Mouse (Mus musculus) MEL (cell line): ENCODE measurements around the gene Pdcl3. TPM values are rescaled to one million over a fixed set of nuclear protein-coding genes. Genes with fewer than 3 reads are reported as not detected.

Experiments
- DNase-seq: peaks from one replicate; pipeline ENCODE4 v3.0.0; 2011; ENCODE audit warnings: low read depth, low spot score
- H3K27ac ChIP-seq: 2 replicates; pipeline ENCODE4 v1.5.1; 2012; ENCODE audit warnings: low read depth, mild to moderate bottlenecking, control low read depth, low read length, moderate library complexity; ENCODE audit not compliant: control insufficient read depth
- H3K27me3 ChIP-seq, 2 experiments: fragments of 150-350 bp in 1 of 2; sonication (generic) in 1 of 2; 2 replicates each; pipeline ENCODE4 v1.6.1; 2012; ENCODE audit warnings: low read length in 2 of 2, mild to moderate bottlenecking in 2 of 2, improper control_type of control experiment in 1 of 2, moderate library complexity in 1 of 2; ENCODE audit not compliant: insufficient read depth in 2 of 2, control insufficient read depth in 1 of 2
- H3K36me3 ChIP-seq, 2 experiments: 2 replicates each; pipeline ENCODE4 v1.6.1; 2012 to 2014; ENCODE audit warnings: low read length in 2 of 2, improper control_type of control experiment in 1 of 2, inconsistent platforms in 1 of 2, mild to moderate bottlenecking in 1 of 2; ENCODE audit not compliant: insufficient read depth in 2 of 2, control insufficient read depth in 1 of 2
- H3K4me1 ChIP-seq, 2 experiments: fragments of 150-350 bp in 1 of 2; sonication (generic) in 1 of 2; 2 replicates each; pipeline ENCODE4 v1.6.1; 2012; ENCODE audit warnings: low read length in 2 of 2, improper control_type of control experiment in 1 of 2, mild to moderate bottlenecking in 1 of 2; ENCODE audit not compliant: insufficient read depth in 2 of 2, control insufficient read depth in 1 of 2
- H3K4me3 ChIP-seq, 2 experiments: fragments of 150-350 bp in 1 of 2; sonication (generic) in 1 of 2; 2 replicates each; pipeline ENCODE4 v1.5.1; 2012; ENCODE audit warnings: low read depth in 2 of 2, low read length in 2 of 2, mild to moderate bottlenecking in 2 of 2, moderate library complexity in 2 of 2, control low read depth in 1 of 2, improper control_type of control experiment in 1 of 2; ENCODE audit not compliant: control insufficient read depth in 1 of 2, insufficient read depth in 1 of 2
- H3K79me2 ChIP-seq: 2 replicates; pipeline ENCODE4 v1.6.1; 2012; ENCODE audit warnings: mild to moderate bottlenecking, low read length, moderate library complexity; ENCODE audit not compliant: control insufficient read depth, poor library complexity, insufficient read depth
- H3K9ac ChIP-seq: 2 replicates; pipeline ENCODE4 v1.6.1; 2012; ENCODE audit warnings: low read depth, mild to moderate bottlenecking, control low read depth, low read length, moderate library complexity; ENCODE audit not compliant: control insufficient read depth, poor library complexity, severe bottlenecking
- H3K9me3 ChIP-seq: fragments of 150-350 bp; sonication (generic); replicated peaks from 2 replicates; pipeline ENCODE4 v1.6.1; 2012; ENCODE audit warnings: mild to moderate bottlenecking, low read length, improper control_type of control experiment, moderate library complexity; ENCODE audit not compliant: insufficient read depth
- E2F4 ChIP-seq: IDR thresholded peaks from 2 replicates; pipeline ENCODE4 v1.6.1; 2011; ENCODE audit warnings: low read depth, low read length, improper control_type of control experiment, borderline replicate concordance
- ELF1 ChIP-seq: IDR thresholded peaks from 2 replicates; pipeline ENCODE4 v1.6.1; 2014; ENCODE audit warnings: low read depth, mild to moderate bottlenecking, inconsistent platforms, low read length, improper control_type of control experiment, moderate library complexity
- ETS1 ChIP-seq: IDR thresholded peaks from 2 replicates; pipeline ENCODE4 v1.6.1; 2012; ENCODE audit warnings: low read depth, mild to moderate bottlenecking, inconsistent platforms, low read length, improper control_type of control experiment, moderate library complexity
- GABPA ChIP-seq: IDR thresholded peaks from 2 replicates; pipeline ENCODE4 v1.6.1; 2012; ENCODE audit warnings: low read depth, mild to moderate bottlenecking, inconsistent platforms, low read length, improper control_type of control experiment, moderate library complexity
- GATA1 ChIP-seq: IDR thresholded peaks from 2 replicates; pipeline ENCODE4 v1.6.1; 2011; ENCODE audit warnings: low read depth, low read length, improper control_type of control experiment
- JUND ChIP-seq: IDR thresholded peaks from 2 replicates; pipeline ENCODE4 v1.6.1; 2011; ENCODE audit warnings: low read depth, mild to moderate bottlenecking, improper control_type of control experiment, low read length
- KAT2A ChIP-seq: conservative IDR thresholded peaks from 2 replicates; pipeline ENCODE4 v1.6.1; 2012; ENCODE audit warnings: low read depth, low read length, improper control_type of control experiment, inconsistent platforms
- MEF2A ChIP-seq: IDR thresholded peaks from 2 replicates; pipeline ENCODE4 v1.6.1; 2014; ENCODE audit warnings: low read depth, mild to moderate bottlenecking, inconsistent platforms, low read length, improper control_type of control experiment; ENCODE audit not compliant: poor library complexity, insufficient replicate concordance, severe bottlenecking; ENCODE audit errors: extremely low read depth
- MYB ChIP-seq: IDR thresholded peaks from 2 replicates; pipeline ENCODE4 v1.6.1; 2011; ENCODE audit warnings: mild to moderate bottlenecking, low read depth, low read length, improper control_type of control experiment
- MYC ChIP-seq: IDR thresholded peaks from 2 replicates; pipeline ENCODE4 v1.6.1; 2011; ENCODE audit warnings: low read depth, mild to moderate bottlenecking, low read length, improper control_type of control experiment, moderate library complexity
- NELFE ChIP-seq: IDR thresholded peaks from 2 replicates; pipeline ENCODE4 v1.6.1; 2011; ENCODE audit warnings: low read depth, low read length, improper control_type of control experiment
- NRF1 ChIP-seq: IDR thresholded peaks from 2 replicates; pipeline ENCODE4 v1.6.1; 2014; ENCODE audit warnings: low read depth, mild to moderate bottlenecking, inconsistent platforms, low read length, improper control_type of control experiment, moderate library complexity; ENCODE audit not compliant: poor library complexity, insufficient read depth, severe bottlenecking
- POLR2AphosphoS5 ChIP-seq: IDR thresholded peaks from 2 replicates; pipeline ENCODE4 v1.6.1; 2012; ENCODE audit warnings: low read depth, borderline replicate concordance, mild to moderate bottlenecking, inconsistent platforms, low read length, moderate library complexity, mixed read lengths
- TAL1 ChIP-seq: IDR thresholded peaks from 2 replicates; pipeline ENCODE4 v1.6.1; 2012; ENCODE audit warnings: mild to moderate bottlenecking, inconsistent platforms, low read length, moderate library complexity, mixed read lengths
- UBTF ChIP-seq: IDR thresholded peaks from 2 replicates; pipeline ENCODE4 v1.6.1; 2012; ENCODE audit warnings: low read depth, mild to moderate bottlenecking, inconsistent platforms, low read length, improper control_type of control experiment, moderate library complexity, borderline replicate concordance; ENCODE audit not compliant: insufficient read depth
- USF2 ChIP-seq, 2 experiments: IDR thresholded peaks; 2 replicates each; pipeline ENCODE4 v1.6.1; 2011 to 2012; ENCODE audit warnings: improper control_type of control experiment in 2 of 2, low read length in 2 of 2, borderline replicate concordance in 1 of 2, inconsistent platforms in 1 of 2, low read depth in 1 of 2, mild to moderate bottlenecking in 1 of 2; ENCODE audit not compliant: insufficient read depth in 1 of 2
- polyA plus RNA-seq, 2 experiments: library from polyadenylated mRNA; stranded (reverse) in 1 of 2; unstranded in 1 of 2; fragments of >175 nt in 1 of 2; fragments of >200 nt in 1 of 2; gene quantifications; 2 replicates each; pipeline versions ENCODE4 v1.2.1 to v1.2.4; 2012; ENCODE audit warnings: low replicate concordance in 2 of 2, low read depth in 1 of 2; ENCODE audit not compliant: insufficient read length in 2 of 2, insufficient read depth in 1 of 2, missing spikeins in 1 of 2
- total RNA-seq: library from RNA; depleted of rRNA; stranded (reverse); fragments of 300-350 nt; gene quantifications from 2 replicates; pipeline ENCODE4 v1.2.3, GENCODE M21; 2012

Gene Pdcl3
- total and polyA plus RNA-seq, 3 experiments = 52.5 to 236 (median 71.5) TPM

DNA sequence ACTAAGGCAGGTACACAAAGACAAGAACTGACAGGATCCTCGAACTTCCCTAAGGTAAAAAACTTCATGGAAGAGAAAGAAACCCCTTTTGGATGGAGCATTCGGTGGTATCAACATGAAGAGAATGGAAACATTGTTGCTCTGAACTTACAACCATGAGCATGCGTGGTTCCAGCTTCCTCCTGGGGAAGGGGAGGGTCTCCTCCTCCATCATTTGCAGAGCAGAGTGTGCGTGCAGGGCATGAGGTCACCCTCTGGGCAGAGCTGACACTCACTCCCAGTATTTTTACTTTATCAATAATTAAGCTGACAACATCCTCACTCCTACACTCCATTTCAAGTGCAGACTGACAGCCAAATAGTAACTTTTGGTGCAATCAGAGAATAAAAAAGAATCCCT lies 32.5 kb downstream of the Pdcl3 start:
- H3K27ac ChIP-seq = no peak overlapping the region
- H3K27me3 ChIP-seq = no peaks in the 10 kb centered on the region
- TF ChIP-seq POLR2AphosphoS5 (no peak), MYB (no peak), NRF1 (no peak), ELF1 (no peak), MEF2A (no peak), UBTF (no peak), TAL1 (no peak), GATA1 (no peak), E2F4 (no peak), JUND (no peak), GABPA (no peak)
- no peaks in the 10 kb centered on the region for H3K79me2 ChIP-seq
- H3K4me3 ChIP-seq = no peak overlapping the region
- DNase-seq = no peak
- no peak overlapping the region for H3K9ac ChIP-seq
- H3K36me3 ChIP-seq = no peaks in the 10 kb centered on the region
- H3K9me3 ChIP-seq = no peaks in the 10 kb centered on the region
- no peaks in the 10 kb centered on the region for H3K4me1 ChIP-seq

DNA sequence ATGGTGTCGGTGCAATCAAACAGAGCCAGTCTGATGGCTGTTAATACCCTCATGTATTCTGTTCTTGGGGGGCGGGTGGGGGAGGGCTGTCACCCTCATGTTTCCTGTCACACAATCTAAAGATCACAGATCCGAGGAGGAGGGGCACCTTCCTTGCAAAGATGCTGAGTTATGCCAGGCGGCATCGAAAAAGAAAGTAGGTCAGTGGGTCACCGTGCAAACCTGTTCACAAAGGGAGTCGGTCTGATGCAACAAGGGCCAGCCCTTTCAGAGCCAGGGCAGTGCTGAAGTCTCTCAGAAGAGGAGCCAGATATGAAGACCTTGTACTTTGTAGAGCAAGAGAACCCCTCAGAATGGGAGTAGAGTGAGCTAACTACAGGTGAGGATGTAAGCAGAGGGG lies 39.7 kb downstream of the Pdcl3 start:
- H3K79me2 ChIP-seq = no peaks in the 10 kb centered on the region
- no peak for DNase-seq
- TF ChIP-seq NELFE (no peak), USF2 (IDR thresholded peaks at IDR 0.05; ENCODE audit: borderline replicate concordance in 1 of 2, insufficient read depth in 1 of 2, low read depth in 1 of 2, low read length in 2 of 2) (no peak), TAL1 (no peak), MYC (no peak), JUND (no peak), KAT2A (no peak), ETS1 (no peak)
- TF ChIP-seq, all 39 proteins: peak for 0
- no peaks in the 10 kb centered on the region; a peak in 2 of 4 replicates for H3K27me3 ChIP-seq
- no peak overlapping the region for H3K4me3 ChIP-seq
- no peak overlapping the region for H3K9ac ChIP-seq
- H3K36me3 ChIP-seq = no peaks in the 10 kb centered on the region
- H3K27ac ChIP-seq = no peak overlapping the region
- H3K9me3 ChIP-seq = no peaks in the 10 kb centered on the region
- no peaks in the 10 kb centered on the region for H3K4me1 ChIP-seq
